Mouse (Mus musculus) forebrain, embryonic 11.5 days (tissue): ENCODE measurements around the gene Atg4d. TPM values are rescaled to one million over a fixed set of nuclear protein-coding genes. Genes with fewer than 3 reads are reported as not detected.
"Not testable (repeated sequence)": the region's sequence is repeated elsewhere in the genome, so short reads cannot be mapped to it uniquely, and the experiment has no call there.

Experiments used
- ATAC-seq: fragments of 200-750 bp; cut with Nextera tagmentation; replicated peaks from 2 replicates; pipeline ENCODE4 v1.8.0; 2017; ENCODE audit warnings: moderate TSS enrichment; ENCODE audit not compliant: low FRiP score
- DNase-seq: peaks from one replicate; pipeline ENCODE4 v3.0.0-alpha.2; 2017; ENCODE audit warnings: low spot score
- H3K27ac ChIP-seq: fragments of 300-500 bp; sonication (generic); 2 replicates; pipeline ENCODE4 v1.5.1; 2014; ENCODE audit warnings: low read depth, low read length
- H3K27me3 ChIP-seq: fragments of 300-500 bp; sonication (generic); 2 replicates; pipeline ENCODE4 v1.6.1; 2014; ENCODE audit warnings: mild to moderate bottlenecking, low read length, mixed read lengths; ENCODE audit not compliant: control insufficient read depth, insufficient read depth
- H3K36me3 ChIP-seq: fragments of 300-500 bp; sonication (generic); 2 replicates; pipeline ENCODE4 v1.6.1; 2014; ENCODE audit warnings: mild to moderate bottlenecking, low read length, moderate library complexity, mixed read lengths; ENCODE audit not compliant: control insufficient read depth, insufficient read depth
- H3K4me1 ChIP-seq: fragments of 300-500 bp; sonication (generic); replicated peaks from 2 replicates; pipeline ENCODE4 v1.6.1; 2014; ENCODE audit warnings: low read length, mixed read lengths; ENCODE audit not compliant: control insufficient read depth, insufficient read depth
- H3K4me2 ChIP-seq: fragments of 300-500 bp; sonication (generic); 2 replicates; pipeline ENCODE4 v1.6.1; 2014; ENCODE audit warnings: low read depth, mild to moderate bottlenecking, low read length, moderate library complexity, mixed read lengths; ENCODE audit not compliant: severe bottlenecking
- H3K4me3 ChIP-seq: fragments of 300-500 bp; sonication (generic); 2 replicates; pipeline ENCODE4 v1.5.1; 2014; ENCODE audit warnings: low read depth, low read length
- H3K9ac ChIP-seq: fragments of 300-500 bp; sonication (generic); 2 replicates; pipeline ENCODE4 v1.6.1; 2014; ENCODE audit warnings: low read length
- H3K9me3 ChIP-seq: fragments of 300-500 bp; sonication (generic); 2 replicates; pipeline ENCODE4 v1.6.1; 2016; ENCODE audit warnings: low read length, mixed read lengths; ENCODE audit not compliant: control insufficient read depth
- WGBS: fragments of 180-500 bp; shearing (Covaris S2); extraction: QIAGEN DNeasy Blood & Tissue Kit; methylation state at CpG from one replicate; pipeline ENCODE4 v1.1.7; 2014; 5-methylcytosine and 5-hydroxymethylcytosine counted together
- polyA plus RNA-seq: library from polyadenylated mRNA; unstranded; fragments of >200 nt; fragmentation: Nextera tagmentation; extraction: Ambion mirVana; gene quantifications from 2 replicates; pipeline ENCODE4 v1.2.1, GENCODE M21; 2014

Atg4d gene
- polyA plus RNA-seq: 55.7 and 57.9 TPM in 2 replicates

DNA sequence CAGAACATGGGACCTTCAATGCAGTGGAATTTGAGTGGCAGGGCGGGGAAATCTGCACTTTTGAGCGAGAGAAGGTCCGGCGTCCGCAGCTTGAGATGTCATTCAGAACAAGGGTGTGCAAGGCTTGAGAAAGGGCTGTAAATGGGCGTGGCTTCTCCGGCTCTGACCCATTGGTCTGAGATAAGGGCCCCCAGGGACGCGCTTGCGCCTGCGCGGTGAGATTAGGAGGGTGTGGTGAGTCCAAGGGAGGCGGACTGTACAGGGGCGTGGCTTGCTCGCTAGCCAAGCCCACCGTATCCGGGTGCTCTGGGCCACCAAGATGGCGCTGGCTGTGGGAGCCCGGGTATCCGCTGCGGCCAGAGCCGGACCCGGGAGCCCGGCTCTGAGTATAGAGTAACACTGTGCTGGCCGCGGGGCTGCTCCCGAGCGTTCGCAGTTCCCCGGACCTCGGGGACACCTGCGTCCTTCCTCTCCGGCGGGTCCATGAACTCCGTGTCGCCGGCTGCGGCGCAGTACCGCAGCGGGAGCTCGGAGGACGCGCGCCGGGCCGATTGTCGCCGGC, at the start of gene Atg4d:
Gene Atg4d, plus strand, starts transcription at position 294 of the 562 bp plus-strand sequence.
- Histone ChIP-seq H3K9ac (peak within 1 kb of the TSS; percentile 89), H3K4me1 (peaks cover 5% of the 10 kb centered on the region; the same call in 1 of the 2 replicates)
- peak; percentile 99 for ATAC-seq

DNA sequence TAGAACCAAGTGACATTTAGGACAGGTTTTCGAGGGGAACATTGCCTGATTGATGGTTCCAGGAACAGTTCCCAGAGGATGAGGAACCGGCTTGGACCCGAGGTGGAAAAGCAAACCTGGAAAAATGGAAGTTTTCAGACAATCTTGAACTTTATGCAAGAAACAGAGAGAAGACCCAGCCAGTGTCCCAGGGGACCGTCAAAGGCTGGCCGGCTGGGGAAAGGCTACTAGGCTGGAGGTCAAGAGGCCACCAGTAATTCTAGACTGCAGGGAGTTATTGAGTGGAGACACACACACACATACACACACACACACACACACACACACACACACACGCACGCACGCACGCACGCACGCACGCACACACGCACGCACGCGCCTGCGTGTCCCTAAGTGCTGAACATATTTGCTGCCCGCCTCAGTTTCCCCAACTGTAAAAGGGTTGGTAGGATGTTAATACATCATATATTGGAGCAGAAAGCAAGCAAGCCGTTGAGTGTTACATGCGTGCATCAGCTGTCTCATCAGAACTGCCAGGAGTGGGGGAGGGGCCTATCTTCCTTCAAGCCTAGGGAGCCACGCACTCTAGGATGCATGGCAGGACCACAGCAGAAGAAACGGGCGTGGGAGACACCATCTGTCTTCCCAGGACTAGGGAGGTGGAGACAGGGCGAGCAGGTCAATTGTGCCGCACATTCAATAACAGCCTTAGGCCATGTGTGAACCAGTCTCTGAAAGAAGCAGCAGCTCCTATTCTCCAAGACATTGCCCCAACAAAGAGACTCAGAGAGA, 48.8 kb upstream of the Atg4d start:
- H3K9me3 ChIP-seq: no peaks in the 10 kb centered on the region
- no peaks in the 10 kb centered on the region for H3K27me3 ChIP-seq
- no peak for ATAC-seq
- H3K4me1 ChIP-seq: no peaks in the 10 kb centered on the region
- no peak overlapping the region for H3K4me3 ChIP-seq
- H3K9ac ChIP-seq: no peak overlapping the region
- H3K36me3 ChIP-seq: no peaks in the 10 kb centered on the region
- peak; percentile 56 for DNase-seq
- no peak overlapping the region for H3K27ac ChIP-seq
- 73% methylated on average over 25 of the region's 25 CpGs for WGBS
- no peak overlapping the region for H3K4me2 ChIP-seq

More for the DNA sequence above, at the start of gene Atg4d:
- Histone ChIP-seq H3K4me3 (peak within 1 kb of the TSS; percentile 95), H3K4me2 (peak within 1 kb of the TSS; percentile 88), H3K9me3 (no peaks in the 10 kb centered on the region), H3K27ac (peak within 1 kb of the TSS; percentile 41), H3K36me3 (peaks cover 5% of the 10 kb centered on the region; the same call in 1 of the 2 replicates), H3K27me3 (no peaks in the 10 kb centered on the region)
- under 1% methylated on average over 49 of the region's 49 CpGs for WGBS
- peak; percentile 99 for DNase-seq

DNA sequence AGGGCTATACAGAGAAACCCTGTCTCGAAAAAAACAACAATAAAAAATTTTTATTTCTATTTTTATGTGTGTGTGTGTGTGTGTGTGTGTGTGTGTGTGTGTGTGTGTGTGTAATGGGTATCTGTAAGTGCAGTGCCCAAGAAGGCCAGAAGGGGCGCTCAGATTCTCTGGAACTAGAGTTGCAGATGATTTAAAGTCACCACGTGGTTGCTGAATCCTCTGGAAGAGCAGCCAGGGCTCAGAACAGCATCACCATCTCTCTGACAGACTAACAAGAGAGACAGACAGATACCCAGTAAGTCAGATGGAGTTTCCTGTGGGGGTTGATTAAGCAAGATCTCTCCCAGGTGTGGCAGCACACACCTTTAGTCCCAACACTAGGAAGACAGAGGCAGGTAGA, 45.3 kb upstream of the Atg4d start:
- Histone ChIP-seq H3K4me1 (no peaks in the 10 kb centered on the region), H3K9ac (no peak overlapping the region), H3K4me2 (no peak overlapping the region), H3K4me3 (no peak overlapping the region), H3K27ac (no peak overlapping the region), H3K36me3 (no peaks in the 10 kb centered on the region), H3K9me3 (no peaks in the 10 kb centered on the region), H3K27me3 (no peaks in the 10 kb centered on the region)
- peak; percentile 48 for DNase-seq
- no peak for ATAC-seq
- 59% methylated on average over 3 of the region's 3 CpGs for WGBS

DNA sequence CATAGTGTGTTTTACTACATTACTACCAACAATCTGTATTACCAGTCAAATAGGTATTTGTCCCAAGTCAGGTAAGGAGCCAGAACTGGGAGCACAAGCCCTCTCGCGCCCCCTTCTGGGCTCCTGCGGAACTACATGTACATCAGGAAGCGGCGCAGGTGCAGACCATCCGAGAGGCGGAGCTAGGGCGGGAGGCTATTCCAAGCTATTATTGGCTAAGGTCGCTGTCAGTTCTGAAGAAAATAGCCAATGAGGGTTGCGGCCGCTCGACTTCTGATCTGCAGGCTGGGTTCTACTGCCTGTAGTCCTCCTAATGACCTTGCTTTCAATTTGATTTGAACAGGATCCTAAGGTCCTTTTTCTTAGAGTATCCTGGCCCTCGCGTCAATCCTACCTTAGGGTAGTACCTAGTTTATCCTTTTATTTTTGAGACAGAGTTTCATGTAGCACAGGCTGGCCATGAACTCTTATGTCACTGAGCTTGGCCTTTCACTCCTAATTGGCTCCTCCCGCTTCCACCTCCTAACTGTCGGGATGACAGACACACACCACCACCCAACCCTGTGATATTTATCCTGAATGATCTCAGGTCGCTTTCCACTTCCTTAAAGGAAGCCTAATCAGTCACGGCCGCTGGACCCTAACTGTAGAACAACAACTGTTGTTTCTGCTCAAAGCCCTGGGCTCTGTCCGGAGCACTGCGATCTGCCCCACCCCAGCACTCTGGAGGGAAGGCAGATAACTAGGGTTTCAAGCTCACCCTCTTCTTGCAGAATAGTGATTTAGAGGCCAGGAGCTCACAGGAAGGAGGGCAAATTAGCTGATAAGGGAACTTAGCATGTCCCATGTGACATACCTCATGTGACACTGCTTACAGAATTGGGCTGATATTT, 44.4 kb upstream of the Atg4d start:
- no peak overlapping the region for H3K9ac ChIP-seq

DNA sequence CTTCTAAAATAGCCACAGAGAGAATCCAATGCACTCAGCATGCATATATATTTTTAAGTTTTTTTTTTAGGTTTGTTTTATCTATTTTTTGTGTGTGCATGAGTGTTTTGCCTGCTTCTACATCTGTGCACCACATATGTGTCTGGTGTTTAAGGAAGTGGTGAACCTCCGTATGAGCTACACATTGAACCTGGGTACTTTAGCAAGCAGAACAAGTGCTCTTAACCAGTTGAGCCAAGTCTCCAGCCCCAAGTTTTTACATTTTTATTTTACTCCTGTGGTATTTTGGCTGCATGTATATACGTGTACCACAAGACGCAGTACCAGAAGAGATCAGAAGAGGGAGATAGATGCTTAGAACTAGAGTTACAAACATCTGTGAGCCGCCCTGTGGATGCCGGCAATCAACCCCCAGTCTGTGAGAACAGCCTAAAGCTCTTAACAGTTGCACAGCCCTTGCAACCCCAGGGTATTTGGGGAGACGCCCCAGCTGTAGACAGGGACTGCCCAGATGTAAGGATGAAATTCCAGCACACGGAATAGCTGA, 43.6 kb upstream of the Atg4d start:
- Histone ChIP-seq H3K36me3 (no peaks in the 10 kb centered on the region), H3K4me2 (no peak overlapping the region), H3K9ac (no peak overlapping the region), H3K4me3 (no peak overlapping the region), H3K27me3 (0 out of 2 replicates have a peak, but pooled peaks cover 2% of the 10 kb centered on the region), H3K4me1 (peaks cover 2% of the 10 kb centered on the region; the same call in 1 of the 2 replicates), H3K9me3 (no peaks in the 10 kb centered on the region), H3K27ac (no peak overlapping the region)
- WGBS: 20% methylated on average over 7 of the region's 7 CpGs
- DNase-seq (peak; percentile 61), ATAC-seq (peak; percentile 15; the same call in 1 of the 2 replicates)

More for the DNA sequence above, 44.4 kb upstream of the Atg4d start:
- H3K9me3 ChIP-seq: no peaks in the 10 kb centered on the region
- no peak overlapping the region for H3K27ac ChIP-seq
- H3K4me3 ChIP-seq: peak overlapping the region; percentile 21; the same call in 1 of the 2 replicates
- H3K4me1 ChIP-seq: peaks cover 2% of the 10 kb centered on the region; the same call in 1 of the 2 replicates
- no peaks in the 10 kb centered on the region for H3K36me3 ChIP-seq
- peak; percentile 96 for DNase-seq
- WGBS: 15% methylated on average over 21 of the region's 21 CpGs
- H3K4me2 ChIP-seq: peak overlapping the region; percentile 48
- H3K27me3 ChIP-seq: 0 out of 2 replicates have a peak, but pooled peaks cover under 1% of the 10 kb centered on the region
- ATAC-seq: peak; percentile 89

DNA sequence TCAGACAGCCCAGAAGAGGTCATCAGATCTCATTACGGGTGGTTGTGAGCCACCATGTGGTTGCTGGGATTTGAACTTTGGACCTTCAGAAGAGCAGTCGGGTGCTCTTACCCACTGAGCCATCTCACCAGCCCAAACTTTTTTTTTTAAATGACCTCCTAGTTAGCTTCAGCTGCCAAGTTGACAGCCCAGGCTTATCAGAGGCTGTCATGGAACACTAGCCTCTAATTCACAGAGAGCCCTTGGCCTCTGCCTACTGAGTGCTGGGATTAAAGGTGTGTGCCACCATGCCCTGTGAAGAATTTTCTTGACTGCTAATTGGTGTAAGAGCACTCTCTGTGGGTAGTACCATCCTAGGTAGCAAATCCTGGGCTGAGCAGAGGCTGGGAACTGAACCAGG, 41.6 kb upstream of the Atg4d start:
- H3K36me3 ChIP-seq: not testable (repeated sequence)
- 95% methylated on average over 1 of the region's 2 CpGs for WGBS

DNA sequence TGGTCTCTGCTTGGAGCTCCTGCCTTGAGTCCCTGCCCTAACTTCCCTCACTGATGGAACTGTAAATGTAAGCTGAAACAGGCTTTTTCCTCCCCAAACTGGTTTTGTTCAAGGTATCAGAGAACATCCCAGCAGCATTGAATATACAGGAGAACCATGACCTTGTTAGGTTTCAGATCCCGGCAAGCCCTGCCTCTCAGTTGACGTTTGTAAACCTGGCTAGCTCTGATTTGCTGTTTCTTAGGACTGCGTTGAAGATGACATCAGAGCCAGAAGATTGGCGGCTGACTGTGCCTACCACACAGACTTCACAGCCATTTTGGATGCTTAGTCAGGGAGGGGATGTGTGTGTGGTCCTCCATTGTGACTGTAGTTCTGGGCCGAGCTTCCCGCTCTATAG, 41.2 kb upstream of the Atg4d start:
- Histone ChIP-seq H3K4me2 (no peak overlapping the region), H3K9me3 (no peaks in the 10 kb centered on the region), H3K36me3 (no peaks in the 10 kb centered on the region), H3K4me3 (no peak overlapping the region), H3K4me1 (peaks cover 5% of the 10 kb centered on the region; the same call in 1 of the 2 replicates), H3K27ac (no peak overlapping the region), H3K27me3 (0 out of 2 replicates have a peak, but pooled peaks cover 2% of the 10 kb centered on the region), H3K9ac (no peak overlapping the region)
- DNase-seq: peak; percentile 43
- ATAC-seq: no peak
- WGBS: 94% methylated on average over 6 of the region's 6 CpGs

More for the DNA sequence above, 41.6 kb upstream of the Atg4d start:
- H3K9ac ChIP-seq, DNase-seq, H3K9me3 ChIP-seq, H3K27ac ChIP-seq, H3K4me3 ChIP-seq, H3K27me3 ChIP-seq, H3K4me1 ChIP-seq, H3K4me2 ChIP-seq, ATAC-seq: not testable (repeated sequence)
